8 mouse cellular contexts compared by ENCODE assay signal in the genomic region with DNA sequence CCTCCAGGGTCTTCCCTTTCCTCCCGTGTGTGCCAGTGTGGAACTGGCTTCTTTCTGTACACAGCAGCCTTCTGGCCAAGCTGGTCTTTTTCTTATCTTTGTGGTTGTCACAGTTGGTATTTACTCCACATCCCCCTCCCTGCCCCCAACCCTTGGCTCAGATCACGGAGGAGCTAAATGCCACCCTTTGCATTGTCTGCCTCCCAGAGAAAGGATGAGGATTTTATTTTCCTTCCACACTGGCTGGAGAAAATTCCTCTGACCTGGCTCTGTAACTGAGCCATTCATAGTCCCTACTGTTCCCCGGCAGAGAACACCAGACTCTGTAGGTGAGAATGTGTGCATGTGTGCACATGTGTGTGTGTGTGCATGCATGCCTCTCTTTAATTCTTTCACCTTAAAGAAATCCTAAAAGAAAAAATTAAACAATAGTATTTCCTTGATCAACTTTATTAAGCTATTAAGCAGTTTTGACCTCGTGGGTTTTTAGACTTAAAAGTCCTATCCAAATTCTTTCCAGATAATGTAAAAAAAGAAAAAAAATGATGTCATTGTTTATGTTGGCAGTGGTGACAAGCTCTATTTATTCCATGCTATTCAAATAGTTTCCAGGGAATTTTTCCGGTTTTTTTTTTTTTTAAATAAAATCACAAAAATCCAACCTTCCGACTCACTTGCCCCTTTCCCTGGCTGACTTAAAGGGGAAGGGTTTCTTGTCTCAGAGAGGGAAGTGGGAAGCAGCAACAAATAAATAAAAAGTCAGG.
DNase-seq lines count a peak whose midpoint lies in the region.

No protein-coding gene starts in this region.

- DNase-seq in adrenal gland, postnatal 14 days, result peak; percentile 14
- DNase-seq in adrenal gland, postnatal 4 days (ENCODE audit: low spot score in 2 of 2), result no peak
- DNase-seq in 3T3-L1 (ENCODE audit: low read depth, low spot score), result peak; percentile 70
- peak; percentile 30 to 40 for DNase-seq in heart, adult 9 months (ENCODE audit: low spot score in 2 of 2)
- DNase-seq in kidney, postnatal 14 days, result peak; percentile 22
- DNase-seq in thymus, postnatal 0 days (ENCODE audit: low spot score), result no peak
- DNase-seq in ovary, postnatal 10 days (ENCODE audit: low spot score), result no peak
- DNase-seq in T-cell, adult 2 months (ENCODE audit: low spot score), result no peak

Comparison
In these comparisons a context has a peak if more than half of its experiments do, and no peak if none do; other contexts are left out.
1. DNase-seq: peak in adrenal gland, postnatal 14 days (single experiment), 3T3-L1 (single experiment), heart, adult 9 months (2 of 2) and kidney, postnatal 14 days (single experiment); none in adrenal gland, postnatal 4 days (0 of 2), thymus, postnatal 0 days (single experiment), ovary, postnatal 10 days (single experiment) and T-cell, adult 2 months (single experiment).